Mouse (Mus musculus) embryonic fibroblast, embryonic 13.5 days (primary cell): ENCODE data around the gene Relb.

Experiments used
- CTCF ChIP-seq: IDR thresholded peaks from 2 replicates; pipeline ENCODE4 v1.5.1; 2011; ENCODE audit warnings: mild to moderate bottlenecking, control low read depth, low read length, moderate library complexity, borderline replicate concordance; ENCODE audit not compliant: insufficient read depth
- POLR2A ChIP-seq: IDR thresholded peaks from 2 replicates; pipeline ENCODE4 v1.6.1; 2011; ENCODE audit warnings: low read depth, mild to moderate bottlenecking, control low read depth, low read length, moderate library complexity

DNA sequence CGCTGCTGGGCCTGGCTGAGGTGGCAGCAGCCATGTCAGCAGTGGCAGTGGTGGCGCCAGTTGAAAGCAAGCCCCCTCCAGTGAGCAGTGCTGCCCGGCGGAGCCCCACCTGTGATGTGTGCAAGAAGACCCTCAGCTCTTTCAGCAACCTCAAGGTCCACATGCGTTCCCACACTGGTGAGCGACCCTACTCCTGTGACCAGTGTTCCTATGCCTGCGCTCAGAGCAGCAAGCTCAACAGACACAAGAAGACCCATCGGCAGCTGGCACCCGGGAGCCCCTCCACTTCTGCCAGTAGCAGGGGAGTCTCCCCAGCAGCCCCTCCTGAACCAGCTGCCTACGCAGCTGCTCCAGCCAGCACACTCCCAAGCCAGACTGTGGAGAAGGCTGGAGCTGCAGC, 49.5 kb downstream of the Relb start:
- TF ChIP-seq POLR2A = no peak
- no peak for TF ChIP-seq CTCF
